Mouse (Mus musculus) CD8-positive naive resting alpha-beta T cell, adult 2 months (primary cell): Measurements from ENCODE around the gene Ocel1.

Source experiments
- DNase-seq, 2 experiments: peaks; one replicate each; pipeline ENCODE4 v3.0.0; 2022; ENCODE audit warnings: low read depth in 2 of 2, low spot score in 2 of 2

The Ocel1 gene

GRCm38 (mm10) chr8:71403107-71403885 is 32.2 kb downstream of the Ocel1 start:
- no peak for DNase-seq

GRCm38 (mm10) chr8:71404011-71404410 is 32.9 kb downstream of the Ocel1 start:
- DNase-seq: no peak

GRCm38 (mm10) chr8:71404951-71405351 is 33.9 kb downstream of the Ocel1 start:
- no peak for DNase-seq

GRCm38 (mm10) chr8:71405401-71406098 is 34.5 kb downstream of the Ocel1 start, which contains the start of gene Ankle1:
Ankle1 (plus strand) TSS chr8:71406010.
- DNase-seq: peak; percentile 93 to 98

- DNase-seq: peak in 1 of 2 experiments; percentile 11
These were observed 35.3 kb downstream of the Ocel1 start for GRCm38 (mm10) chr8:71406099-71407015.

- DNase-seq: no peak
These were observed 36.3 kb downstream of the Ocel1 start for GRCm38 (mm10) chr8:71407441-71407840.

GRCm38 (mm10) chr8:71408231-71408630 is 37.1 kb downstream of the Ocel1 start:
- no peak for DNase-seq

- peak in 1 of 2 experiments; percentile 20 for DNase-seq
These were observed 40.6 kb downstream of the Ocel1 start for GRCm38 (mm10) chr8:71411535-71412273.

- no peak for DNase-seq
These were observed 51.0 kb downstream of the Ocel1 start for GRCm38 (mm10) chr8:71422121-71422520.
